In genomic region chr2:91649152-91649551, GRCm38 (mm10) we compare ENCODE assay signal across 8 mouse cellular contexts. TPM values are rescaled to one million over a fixed set of nuclear protein-coding genes. Genes with fewer than 3 reads are reported as not detected.
DNase-seq lines count a peak whose midpoint lies in the region; ATAC-seq and TF ChIP-seq lines count a peak whose summit lies in the region.

No protein-coding gene starts in this region.

- H3K27ac ChIP-seq in hindbrain, embryonic 10.5 days: peak overlapping the region; percentile 95
- peak overlapping the region; percentile 85 for H3K27ac ChIP-seq in midbrain, embryonic 13.5 days

- 4% methylated on average over 15 of the region's 15 CpGs for WGBS in lung, adult 2 months
- 4% methylated on average over 15 of the region's 15 CpGs for WGBS in hindbrain, embryonic 10.5 days
- 4% methylated on average over 15 of the region's 15 CpGs for WGBS in midbrain, embryonic 13.5 days

- no peaks in the 10 kb centered on the region for H3K9me3 ChIP-seq in hindbrain, embryonic 10.5 days
- no peaks in the 10 kb centered on the region for H3K9me3 ChIP-seq in midbrain, embryonic 13.5 days

- peak overlapping the region; percentile 100 for H3K4me2 ChIP-seq in midbrain, embryonic 13.5 days (replicated peaks)

- TF ChIP-seq CTCF in lung, adult 2 months (IDR thresholded peaks at IDR 0.05; ENCODE audit: insufficient read depth, low read length): no peak

- TF ChIP-seq POLR2A in lung, adult 2 months (IDR thresholded peaks at IDR 0.05; ENCODE audit: borderline replicate concordance, extremely low read depth, low read depth, low read length): no peak

- H3K36me3 ChIP-seq in hindbrain, embryonic 10.5 days: peaks cover 53% of the 10 kb centered on the region
- peaks cover 48% of the 10 kb centered on the region for H3K36me3 ChIP-seq in midbrain, embryonic 13.5 days

- no peaks in the 10 kb centered on the region for H3K27me3 ChIP-seq in hindbrain, embryonic 10.5 days (ENCODE audit: insufficient read depth, poor library complexity, severe bottlenecking)
- H3K27me3 ChIP-seq in midbrain, embryonic 13.5 days: no peaks in the 10 kb centered on the region

- peak overlapping the region; percentile 98 for H3K4me3 ChIP-seq in lung, adult 2 months (replicated peaks; ENCODE audit: extremely low read depth, low read depth, low read length)
- peak overlapping the region; percentile 99 for H3K4me3 ChIP-seq in hindbrain, embryonic 10.5 days
- H3K4me3 ChIP-seq in midbrain, embryonic 13.5 days (replicated peaks): peak overlapping the region; percentile 91

- H3K9ac ChIP-seq in midbrain, embryonic 13.5 days (replicated peaks): peak overlapping the region; percentile 94

- 0 out of 2 replicates have a peak, but pooled peaks cover 2% of the 10 kb centered on the region for H3K4me1 ChIP-seq in lung, adult 2 months (ENCODE audit: control insufficient read depth, insufficient read depth, low read length)
- peaks cover 25% of the 10 kb centered on the region for H3K4me1 ChIP-seq in hindbrain, embryonic 10.5 days (replicated peaks)
- peaks cover 33% of the 10 kb centered on the region for H3K4me1 ChIP-seq in midbrain, embryonic 13.5 days (replicated peaks)

- peak; percentile 24 for DNase-seq in lung, adult 2 months
- DNase-seq in lung, postnatal 14 days: no peak
- peak; percentile 42 for DNase-seq in cerebellum, adult 9-11 months
- no peak for DNase-seq in hindbrain, embryonic 10.5 days (ENCODE audit: low spot score)
- no peak for DNase-seq in adrenal gland, postnatal 4 days (ENCODE audit: low spot score in 2 of 2)
- no peak for DNase-seq in frontal cortex, adult 2 months (ENCODE audit: extremely low spot score in 1 of 2, low spot score in 1 of 2)

- peak; percentile 7; the same call in 1 of the 2 replicates for ATAC-seq in midbrain, embryonic 13.5 days
- no peak for ATAC-seq in megakaryocyte-erythroid progenitor cell, adult 5-6 weeks (replicated peaks; ENCODE audit: low FRiP score, low TSS enrichment, poor library complexity, severe bottlenecking)

RNA-seq across cellular contexts. Expression of gene Zfp408, which starts 0.4 kb away (rescaled TPM):
- polyA plus RNA-seq in lung, adult 2 months (2012; rRNA removed): 14.5 and 17.2 TPM in 2 replicates
- 11.8 and 13.4 TPM in 2 replicates for polyA plus RNA-seq in hindbrain, embryonic 10.5 days (2016; fragmentation: Nextera tagmentation; extraction: Ambion mirVana)
- 14.0 and 14.6 TPM in 2 replicates for polyA plus RNA-seq in midbrain, embryonic 13.5 days (2015; fragmentation: Nextera tagmentation; extraction: Ambion mirVana)
- total RNA-seq in megakaryocyte-erythroid progenitor cell, adult 5-6 weeks (2014; fragmentation: Nextera tagmentation): 17.5 and 18.0 TPM in 2 replicates
- total RNA-seq in megakaryocyte-erythroid progenitor cell, adult 5-6 weeks (2017): 4.9 and 6.7 TPM in 2 replicates
- 10 to 100 TPM; 29.2 to 31.7 TPM for total RNA-seq in adrenal gland, postnatal 4 days (2021)
- 14.9 and 15.3 TPM in 2 replicates for polyA plus RNA-seq in frontal cortex, adult 2 months (2012; rRNA removed)

RNA-seq across cellular contexts. Expression of gene Arhgap1, which starts 0.5 kb away (rescaled TPM):
- polyA plus RNA-seq in lung, adult 2 months (2012; rRNA removed): 130 and 170 TPM in 2 replicates
- 78.8 and 96.3 TPM in 2 replicates for polyA plus RNA-seq in hindbrain, embryonic 10.5 days (2016; fragmentation: Nextera tagmentation; extraction: Ambion mirVana)
- polyA plus RNA-seq in midbrain, embryonic 13.5 days (2015; fragmentation: Nextera tagmentation; extraction: Ambion mirVana): 89.0 and 90.4 TPM in 2 replicates
- 42.7 and 48.6 TPM in 2 replicates for total RNA-seq in megakaryocyte-erythroid progenitor cell, adult 5-6 weeks (2014; fragmentation: Nextera tagmentation)
- total RNA-seq in megakaryocyte-erythroid progenitor cell, adult 5-6 weeks (2017): 25.8 and 38.7 TPM in 2 replicates
- 10 to 100 TPM; 89.4 to 90.6 TPM for total RNA-seq in adrenal gland, postnatal 4 days (2021)
- 71.1 and 73.6 TPM in 2 replicates for polyA plus RNA-seq in frontal cortex, adult 2 months (2012; rRNA removed)

RNA-seq across cellular contexts. Expression of gene F2, which starts 12.9 kb away (rescaled TPM):
- polyA plus RNA-seq in lung, adult 2 months (2012; rRNA removed): 0.44 and 1.2 TPM in 2 replicates
- 0.20 TPM in 1 of 2 replicates, not detected in the other for polyA plus RNA-seq in hindbrain, embryonic 10.5 days (2016; fragmentation: Nextera tagmentation; extraction: Ambion mirVana)
- polyA plus RNA-seq in midbrain, embryonic 13.5 days (2015; fragmentation: Nextera tagmentation; extraction: Ambion mirVana): 0.32 TPM in 1 of 2 replicates, not detected in the other
- total RNA-seq in megakaryocyte-erythroid progenitor cell, adult 5-6 weeks (2014; fragmentation: Nextera tagmentation): 0.52 and 0.83 TPM in 2 replicates
- 0.61 TPM in 1 of 2 replicates, not detected in the other for total RNA-seq in megakaryocyte-erythroid progenitor cell, adult 5-6 weeks (2017)
- 100 to 1,000 TPM in 1 of 2 experiments, 1 to 10 TPM in 1; 4.0 to 135 TPM for total RNA-seq in adrenal gland, postnatal 4 days (2021)
- polyA plus RNA-seq in frontal cortex, adult 2 months (2012; rRNA removed): 0.08 and 0.12 TPM in 2 replicates

Comparison
In these comparisons a context has a peak if more than half of its experiments do, and no peak if none do; other contexts are left out.
1. DNase-seq: peak in lung, adult 2 months (single experiment) and cerebellum, adult 9-11 months (single experiment); none in lung, postnatal 14 days (single experiment), hindbrain, embryonic 10.5 days (single experiment), adrenal gland, postnatal 4 days (0 of 2) and frontal cortex, adult 2 months (0 of 2).
2. Peak in every context shown above with its lines, with median percentiles within 50 percentile points of each other: H3K4me3 ChIP-seq.